ENCODE assay signal across 13 mouse cellular contexts in genomic region chr8:111931721-111932120, GRCm38 (mm10). TPM values are rescaled to one million over a fixed set of nuclear protein-coding genes. Genes with fewer than 3 reads are reported as not detected.
"Had no signal": no experiment of that assay in that cellular context is flagged by ENCODE, and none has a peak within 500 bp of the region (broad histone marks: within the 10 kb centered on the region; RNA-seq: fewer than 3 reads in every experiment).

No protein-coding gene starts in this region.

- DNase-seq: kidney, postnatal 10 days; left cerebral cortex, postnatal 4 days; lung, embryonic 14.5 days; lung, postnatal 10 days; lung, postnatal 4 days; right cerebral cortex, postnatal 25 days; thymus, adult 18-20 months; thymus, postnatal 14 days had no signal

- H3K27me3 ChIP-seq: limb, embryonic 13.5 days; midbrain, embryonic 15.5 days had no signal

- H3K27ac ChIP-seq: limb, embryonic 13.5 days; midbrain, embryonic 10.5 days; midbrain, embryonic 15.5 days had no signal

- ATAC-seq: midbrain, embryonic 15.5 days had no signal

- H3K9me3 ChIP-seq: limb, embryonic 13.5 days; midbrain, embryonic 10.5 days; midbrain, embryonic 15.5 days had no signal

- H3K9ac ChIP-seq: limb, embryonic 13.5 days; lung, embryonic 14.5 days; midbrain, embryonic 15.5 days had no signal

- H3K36me3 ChIP-seq: limb, embryonic 13.5 days; midbrain, embryonic 15.5 days had no signal

RNA-seq across cellular contexts. Expression of gene Tmem231, which starts 2.0 kb away (rescaled TPM):
- total RNA-seq: megakaryocyte, adult 5-6 weeks had no signal

RNA-seq across cellular contexts. Expression of gene Chst5, which starts 21.5 kb away (rescaled TPM):
- total RNA-seq: liver, adult 2 months; megakaryocyte, adult 5-6 weeks had no signal
- polyA plus RNA-seq: liver, adult 2 months had no signal
